Mouse (Mus musculus) ES-E14 (cell line): ENCODE measurements around the gene Cux2. TPM values are rescaled to one million over a fixed set of nuclear protein-coding genes. Genes with fewer than 3 reads are reported as not detected.

Experiments
- DNase-seq: peaks from one replicate; pipeline ENCODE4 v3.0.0-alpha.2; 2013; ENCODE audit warnings: low read depth, low spot score
- H3K27ac ChIP-seq: 2 replicates; pipeline ENCODE4 v1.5.1; 2012; ENCODE audit warnings: low read depth, mild to moderate bottlenecking, low read length, moderate library complexity, mixed read lengths; ENCODE audit not compliant: poor library complexity, insufficient read depth, severe bottlenecking
- H3K36me3 ChIP-seq: 2 replicates; pipeline ENCODE4 v1.6.1; 2012; ENCODE audit warnings: mild to moderate bottlenecking, low read length, moderate library complexity, mixed read lengths; ENCODE audit not compliant: control insufficient read depth, poor library complexity, insufficient read depth, severe bottlenecking
- H3K4me1 ChIP-seq, 2 experiments: fragments of 150-350 bp in 1 of 2; sonication (generic) in 1 of 2; 2 replicates each; pipeline ENCODE4 v1.6.1; 2012; ENCODE audit warnings: low read length in 2 of 2, mild to moderate bottlenecking in 1 of 2, mixed read lengths in 1 of 2; ENCODE audit not compliant: control insufficient read depth in 2 of 2, insufficient read depth in 2 of 2, poor library complexity in 1 of 2
- H3K4me3 ChIP-seq, 2 experiments: fragments of 150-350 bp in 1 of 2; sonication (generic) in 1 of 2; 2 replicates each; pipeline ENCODE4 v1.5.1; 2012; ENCODE audit warnings: low read length in 2 of 2, low read depth in 1 of 2, mild to moderate bottlenecking in 1 of 2, mixed read lengths in 1 of 2; ENCODE audit not compliant: insufficient read depth in 1 of 2, poor library complexity in 1 of 2, severe bottlenecking in 1 of 2
- H3K9ac ChIP-seq: 2 replicates; pipeline ENCODE4 v1.6.1; 2012; ENCODE audit warnings: low read depth, mild to moderate bottlenecking, low read length, mixed read lengths; ENCODE audit not compliant: poor library complexity, insufficient read depth, severe bottlenecking
- H3K9me3 ChIP-seq: fragments of 150-350 bp; sonication (generic); 2 replicates; pipeline ENCODE4 v1.6.1; 2012; ENCODE audit warnings: low read depth, mild to moderate bottlenecking, low read length; ENCODE audit not compliant: control insufficient read depth, insufficient read depth
- CHD2 ChIP-seq: IDR thresholded peaks from 2 replicates; pipeline ENCODE4 v1.6.1; 2014; ENCODE audit warnings: mild to moderate bottlenecking, low read depth, low read length, inconsistent platforms
- HCFC1 ChIP-seq: IDR thresholded peaks from 2 replicates; pipeline ENCODE4 v1.6.1; 2012; ENCODE audit warnings: low read length, inconsistent platforms, borderline replicate concordance; ENCODE audit not compliant: insufficient read depth
- MAFK ChIP-seq: IDR thresholded peaks from 2 replicates; pipeline ENCODE4 v1.6.1; 2014; ENCODE audit warnings: mild to moderate bottlenecking, low read depth, low read length, inconsistent platforms; ENCODE audit not compliant: insufficient read depth
- ZC3H11A ChIP-seq: IDR thresholded peaks from 2 replicates; pipeline ENCODE4 v1.6.1; 2012; ENCODE audit warnings: low read depth, mild to moderate bottlenecking, inconsistent platforms, low read length, borderline replicate concordance
- ZNF384 ChIP-seq: IDR thresholded peaks from 2 replicates; pipeline ENCODE4 v1.6.1; 2012; ENCODE audit warnings: low read depth, low read length, inconsistent platforms
- in situ Hi-C, 2 experiments: fragments of 600-800 bp; cut with MboI; formaldehyde crosslinking; loops; one replicate each; pipeline ENCODE4 v1.15.1; 2025; ENCODE audit warnings: low sequenced_read_pairs in 2 of 2, inconsistent platforms in 1 of 2; ENCODE audit not compliant: unreplicated experiment in 2 of 2
- total RNA-seq: library from RNA; depleted of rRNA; stranded (reverse); fragments of 300-350 nt; gene quantifications from 2 replicates; pipeline ENCODE4 v1.2.3, GENCODE M21; 2012

Cux2 gene
- total RNA-seq, 1 experiment, result 1.8 TPM

DNA sequence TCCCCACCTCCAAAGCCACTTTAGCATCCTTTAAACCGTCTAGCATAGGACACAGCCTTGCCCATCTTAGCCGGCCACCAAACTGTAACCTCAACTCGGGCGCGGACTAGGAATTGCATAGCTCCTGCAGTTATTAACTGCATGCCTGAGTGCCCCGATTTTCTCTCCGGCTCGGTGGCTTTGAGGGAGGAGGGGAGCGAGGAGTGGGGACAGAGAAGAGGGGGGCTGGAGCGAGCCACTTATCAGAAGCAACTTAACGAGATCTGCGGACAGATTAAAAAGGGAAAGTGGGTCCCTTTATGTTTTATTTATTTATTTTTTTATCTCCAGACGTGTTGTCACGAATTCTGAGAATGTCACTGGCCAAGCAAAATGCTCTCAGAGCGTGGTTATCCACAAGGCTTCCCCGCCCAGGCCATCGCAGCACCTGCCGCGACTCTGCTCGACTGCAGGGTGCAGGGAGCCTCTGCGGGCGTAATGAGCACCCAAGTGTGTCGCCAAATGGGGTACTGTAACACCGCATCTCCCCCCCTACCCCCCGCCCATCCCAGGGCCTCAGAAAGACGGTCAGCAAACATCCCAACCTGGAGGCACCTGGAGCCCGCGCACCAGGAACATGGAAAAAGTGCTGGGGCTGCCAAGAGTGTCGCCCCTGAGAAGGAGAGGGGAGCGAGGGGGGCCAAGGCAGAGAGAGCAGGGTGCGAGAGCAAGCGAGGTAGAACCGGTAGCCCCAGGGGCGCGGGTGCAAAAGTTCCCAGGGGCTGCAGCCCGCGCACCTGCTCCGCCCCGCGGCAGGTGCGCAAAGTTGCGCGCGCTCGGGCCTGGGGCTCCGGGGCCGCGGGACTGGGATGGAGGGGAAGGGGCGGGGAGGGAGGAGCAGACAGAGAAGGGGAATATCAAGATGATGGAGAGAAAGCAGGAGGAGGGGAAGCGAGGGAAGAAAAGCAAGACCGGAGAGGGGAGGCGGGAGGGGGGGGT is 927 bp downstream of the Cux2 start:
- in situ Hi-C loops, result no loop called here
- no peak for TF ChIP-seq ZNF384
- no peak for TF ChIP-seq CHD2
- no peak for DNase-seq
- Histone ChIP-seq H3K4me1 (peaks cover 2 to 13% of the 10 kb centered on the region in 2 experiments; a peak in 3 of 4 replicates), H3K36me3 (no peaks in the 10 kb centered on the region), H3K9ac (peak overlapping the region; percentile 78), H3K9me3 (no peaks in the 10 kb centered on the region), H3K4me3 (peak overlapping the region; percentile 80 to 84), H3K27ac (no peak overlapping the region)

DNA sequence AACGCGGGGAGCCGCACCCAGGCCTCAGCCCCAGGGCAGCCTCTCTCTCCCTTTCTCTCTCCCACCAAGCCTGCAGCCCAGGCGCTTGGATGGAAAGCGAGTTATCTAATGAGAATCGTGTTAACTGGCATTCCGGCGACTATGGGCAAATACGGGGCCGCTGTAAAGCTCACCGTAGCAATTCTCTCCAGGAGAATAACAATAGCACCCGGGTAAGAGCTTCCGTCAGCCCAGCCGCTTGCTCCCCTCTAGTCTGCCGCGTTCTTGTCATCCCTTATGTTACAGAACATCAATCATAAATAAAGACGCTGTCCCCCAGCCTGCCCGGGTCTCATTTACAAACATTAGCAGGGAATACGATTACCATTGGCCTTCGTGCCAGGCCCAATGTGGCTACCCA is 1.6 kb downstream of the Cux2 start:
- H3K4me1 ChIP-seq, result peaks cover 4 to 17% of the 10 kb centered on the region in 2 experiments; a peak in 3 of 4 replicates
- no peak overlapping the region for H3K27ac ChIP-seq
- H3K36me3 ChIP-seq, result no peaks in the 10 kb centered on the region
- in situ Hi-C loops, result no loop called here
- peak overlapping the region; percentile 34 to 80; a peak in 3 of 4 replicates for H3K4me3 ChIP-seq
- no peak overlapping the region for H3K9ac ChIP-seq
- no peak for DNase-seq
- no peak for TF ChIP-seq ZC3H11A
- no peaks in the 10 kb centered on the region for H3K9me3 ChIP-seq

- DNase-seq, result no peak
- Histone ChIP-seq H3K4me3 (no peak overlapping the region), H3K27ac (no peak overlapping the region), H3K4me1 (peaks cover 4 to 19% of the 10 kb centered on the region in 2 experiments; a peak in 3 of 4 replicates), H3K9ac (no peak overlapping the region), H3K9me3 (no peaks in the 10 kb centered on the region), H3K36me3 (no peaks in the 10 kb centered on the region)
- TF ChIP-seq ZNF384, result no peak
- no peak for TF ChIP-seq CHD2
- TF ChIP-seq ZC3H11A, result no peak
- TF ChIP-seq HCFC1, result no peak
- no peak for TF ChIP-seq MAFK
- in situ Hi-C loops, result no loop called here
Observed at GRCm38 (mm10) chr5:122047791-122048190, 2.1 kb downstream of the Cux2 start.

- peaks cover 4 to 17% of the 10 kb centered on the region in 2 experiments; a peak in 3 of 4 replicates for H3K4me1 ChIP-seq
Observed at GRCm38 (mm10) chr5:122043567-122043966, 6.3 kb downstream of the Cux2 start.

GRCm38 (mm10) chr5:122035278-122035677 is 14.6 kb downstream of the Cux2 start:
- Histone ChIP-seq H3K36me3 (no peaks in the 10 kb centered on the region), H3K27ac (no peak overlapping the region), H3K4me1 (peaks cover 2 to 18% of the 10 kb centered on the region in 2 experiments; a peak in 2 of 4 replicates), H3K9ac (no peak overlapping the region), H3K4me3 (no peak overlapping the region), H3K9me3 (no peaks in the 10 kb centered on the region)
- in situ Hi-C loops, result no loop called here
- no peak for TF ChIP-seq MAFK
- no peak for TF ChIP-seq CHD2
- TF ChIP-seq HCFC1, result no peak
- TF ChIP-seq ZNF384, result no peak
- no peak for TF ChIP-seq ZC3H11A
- no peak for DNase-seq

More at GRCm38 (mm10) chr5:122043567-122043966, 6.3 kb downstream of the Cux2 start:
- Histone ChIP-seq H3K27ac (no peak overlapping the region; the same call in 1 of the 2 replicates), H3K9ac (no peak overlapping the region), H3K9me3 (no peaks in the 10 kb centered on the region), H3K4me3 (no peak overlapping the region), H3K36me3 (no peaks in the 10 kb centered on the region)
- no peak for TF ChIP-seq ZC3H11A
- TF ChIP-seq MAFK, result no peak
- no peak for DNase-seq
- in situ Hi-C loops, result no loop called here
